Mouse (Mus musculus) thymus, adult 2 months (tissue): ENCODE measurements around the gene Ranbp6.

Experiments
- CTCF ChIP-seq: fragments of 200-500 bp; IDR thresholded peaks from 2 replicates; pipeline ENCODE4 v1.5.1; 2012; ENCODE audit warnings: mild to moderate bottlenecking, control low read depth, low read length, moderate library complexity, borderline replicate concordance; ENCODE audit not compliant: control insufficient read depth, poor library complexity, insufficient read depth; ENCODE audit errors: extremely low read depth
- POLR2A ChIP-seq: fragments of 200-500 bp; IDR thresholded peaks from 2 replicates; pipeline ENCODE4 v1.6.1; 2012; ENCODE audit warnings: mild to moderate bottlenecking, low read length, control low read depth, moderate library complexity; ENCODE audit not compliant: control insufficient read depth, poor library complexity, insufficient read depth; ENCODE audit errors: extremely low read depth

GRCm38 (mm10) chr19:29797371-29797770 lies 15.4 kb downstream of the Ranbp6 start:
- TF ChIP-seq POLR2A (no peak), CTCF (no peak)
